Mouse (Mus musculus): ENCODE data around the gene Ankrd17. TPM values are rescaled to one million over a fixed set of nuclear protein-coding genes. Genes with fewer than 3 reads are reported as not detected.

Ankrd17 gene
- polyA plus RNA-seq, 1 experiment from 2014 or later, result 28.1 TPM

- no peak overlapping the region for H3K27ac ChIP-seq
Measured at GRCm38 (mm10) chr5:90199922-90200632, 166.3 kb downstream of the Ankrd17 start.

GRCm38 (mm10) chr5:90194831-90195230 is 171.5 kb downstream of the Ankrd17 start:
- Histone ChIP-seq H3K9me3 (no peaks in the 10 kb centered on the region), H3K9ac (no peak overlapping the region), H3K27ac (no peak overlapping the region), H3K4me3 (no peak overlapping the region), H3K27me3 (no peaks in the 10 kb centered on the region), H3K36me3 (no peaks in the 10 kb centered on the region), H3K4me1 (replicated peaks) (no peaks in the 10 kb centered on the region), H3K4me2 (no peak overlapping the region)
- 29% methylated on average over 6 of the region's 6 CpGs for WGBS
- ATAC-seq (ENCODE audit: low FRiP score), result 0 out of 2 replicates have a peak, but pooled peaks have one; percentile 61

More at GRCm38 (mm10) chr5:90199922-90200632, 166.3 kb downstream of the Ankrd17 start:
- Histone ChIP-seq H3K4me2 (no peak overlapping the region), H3K27me3 (no peaks in the 10 kb centered on the region), H3K9me3 (no peaks in the 10 kb centered on the region), H3K4me1 (replicated peaks) (no peaks in the 10 kb centered on the region), H3K4me3 (no peak overlapping the region), H3K36me3 (no peaks in the 10 kb centered on the region), H3K9ac (no peak overlapping the region)
- WGBS, result 65% methylated on average over 16 of the region's 16 CpGs
- ATAC-seq (ENCODE audit: low FRiP score), result no peak

DNA sequence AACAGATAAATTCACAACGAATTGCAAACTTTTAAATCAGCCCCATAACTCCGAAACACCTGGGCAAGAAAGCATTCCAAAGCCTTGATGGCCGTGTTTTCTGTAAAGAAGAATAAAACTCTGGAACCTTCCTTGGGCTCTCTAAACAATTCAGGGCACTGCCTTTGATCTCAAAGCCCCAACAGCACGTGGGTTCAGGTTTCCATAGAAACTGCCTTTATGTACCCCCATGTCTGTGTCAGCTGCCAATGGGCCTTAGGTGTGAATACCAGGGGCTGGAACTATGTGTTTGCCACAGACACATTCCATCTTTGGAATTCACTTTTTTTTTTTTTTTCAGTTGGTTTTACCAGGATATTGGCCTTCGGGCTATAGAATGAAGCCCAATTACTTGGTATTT is 183.6 kb downstream of the Ankrd17 start:
- 66% methylated on average over 5 of the region's 5 CpGs for WGBS
- H3K4me2 ChIP-seq, result no peak overlapping the region
- ATAC-seq (ENCODE audit: low FRiP score), result no peak
- H3K4me3 ChIP-seq, result no peak overlapping the region
- no peak overlapping the region for H3K27ac ChIP-seq
- H3K4me1 ChIP-seq (replicated peaks), result no peaks in the 10 kb centered on the region
- H3K9me3 ChIP-seq, result no peaks in the 10 kb centered on the region
- no peaks in the 10 kb centered on the region for H3K27me3 ChIP-seq
- no peaks in the 10 kb centered on the region for H3K36me3 ChIP-seq
- H3K9ac ChIP-seq, result no peak overlapping the region

GRCm38 (mm10) chr5:90179094-90179493 is 187.3 kb downstream of the Ankrd17 start:
- Histone ChIP-seq H3K27ac (no peak overlapping the region), H3K4me1 (replicated peaks) (no peaks in the 10 kb centered on the region), H3K27me3 (no peaks in the 10 kb centered on the region), H3K4me2 (no peak overlapping the region), H3K9me3 (no peaks in the 10 kb centered on the region), H3K9ac (no peak overlapping the region), H3K4me3 (no peak overlapping the region), H3K36me3 (no peaks in the 10 kb centered on the region)
- no peak for ATAC-seq (ENCODE audit: low FRiP score)
- 82% methylated on average over 5 of the region's 5 CpGs for WGBS

GRCm38 (mm10) chr5:90178116-90178515 is 188.3 kb downstream of the Ankrd17 start:
- Histone ChIP-seq H3K27ac (no peak overlapping the region), H3K9me3 (no peaks in the 10 kb centered on the region), H3K36me3 (no peaks in the 10 kb centered on the region), H3K4me3 (no peak overlapping the region), H3K27me3 (no peaks in the 10 kb centered on the region), H3K9ac (no peak overlapping the region), H3K4me1 (replicated peaks) (no peaks in the 10 kb centered on the region), H3K4me2 (no peak overlapping the region)
- 0 out of 2 replicates have a peak, but pooled peaks have one; percentile 39 for ATAC-seq (ENCODE audit: low FRiP score)
- 81% methylated on average over 1 of the region's 1 CpGs for WGBS

Other genes with a start within 250 kb of the Ankrd17 start
- gene Cox18, start 142.6 kb downstream of the Ankrd17 start, polyA plus RNA-seq (2015; fragmentation: Nextera tagmentation; extraction: Ambion mirVana), result 30.4 and 32.9 TPM in 2 replicates
- 5.8 and 6.1 TPM in 2 replicates for gene Gm9958, start 627 bp upstream of the Ankrd17 start, polyA plus RNA-seq (2015; fragmentation: Nextera tagmentation; extraction: Ambion mirVana)
- 0.08 and 0.83 TPM in 2 replicates for gene Alb, start 94.3 kb upstream of the Ankrd17 start, polyA plus RNA-seq (2015; fragmentation: Nextera tagmentation; extraction: Ambion mirVana)
- gene Afp, start 124.2 kb upstream of the Ankrd17 start, polyA plus RNA-seq (2015; fragmentation: Nextera tagmentation; extraction: Ambion mirVana), result 0.56 and 2.2 TPM in 2 replicates
- gene Afm, start 152.4 kb upstream of the Ankrd17 start, polyA plus RNA-seq (2015; fragmentation: Nextera tagmentation; extraction: Ambion mirVana), result not detected in 2 replicates
- gene 5830473C10Rik, start 194.5 kb upstream of the Ankrd17 start, polyA plus RNA-seq (2015; fragmentation: Nextera tagmentation; extraction: Ambion mirVana), result not detected in 2 replicates

Measured in hindbrain, embryonic 13.5 days (tissue).